Mouse (Mus musculus): ENCODE results near the gene 4933405L10Rik.

Gene 4933405L10Rik

GRCm38 (mm10) chr8:105700966-105701824 lies 6.3 kb upstream of the 4933405L10Rik start, which contains the start of the genes Acd and Pard6a:
TSS of gene Acd (minus strand) at chr8:105701102.
TSS of gene Pard6a (plus strand) at chr8:105701148.
- peak; percentile 82 for DNase-seq (ENCODE audit: low spot score)

GRCm38 (mm10) chr8:105702001-105702401 lies 5.5 kb upstream of the 4933405L10Rik start:
- no peak for DNase-seq (ENCODE audit: low spot score)

GRCm38 (mm10) chr8:105702731-105703415 lies 4.6 kb upstream of the 4933405L10Rik start:
- DNase-seq (ENCODE audit: low spot score), result no peak

- DNase-seq (ENCODE audit: low spot score), result no peak
These were observed 3.2 kb upstream of the 4933405L10Rik start for GRCm38 (mm10) chr8:105704146-105704812.

GRCm38 (mm10) chr8:105704955-105705354 lies 2.5 kb upstream of the 4933405L10Rik start:
- no peak for DNase-seq (ENCODE audit: low spot score)

GRCm38 (mm10) chr8:105706426-105706825 lies 1.0 kb upstream of the 4933405L10Rik start:
- DNase-seq (ENCODE audit: low spot score), result no peak

- no peak for DNase-seq (ENCODE audit: low spot score)
These were observed 1.2 kb downstream of the 4933405L10Rik start for GRCm38 (mm10) chr8:105708675-105709074.

GRCm38 (mm10) chr8:105709317-105709716 lies 1.9 kb downstream of the 4933405L10Rik start:
- DNase-seq (ENCODE audit: low spot score), result no peak

- no peak for DNase-seq (ENCODE audit: low spot score)
These were observed 4.8 kb downstream of the 4933405L10Rik start for GRCm38 (mm10) chr8:105712286-105712685.

- DNase-seq (ENCODE audit: low spot score), result peak; percentile 58
These were observed 6.7 kb downstream of the 4933405L10Rik start for GRCm38 (mm10) chr8:105714139-105714538.

GRCm38 (mm10) chr8:105715042-105715441 lies 7.6 kb downstream of the 4933405L10Rik start:
- no peak for DNase-seq (ENCODE audit: low spot score)

- DNase-seq (ENCODE audit: low spot score), result no peak
These were observed 9.0 kb downstream of the 4933405L10Rik start for GRCm38 (mm10) chr8:105716302-105716945.

- no peak for DNase-seq (ENCODE audit: low spot score)
These were observed 12.2 kb downstream of the 4933405L10Rik start for GRCm38 (mm10) chr8:105719637-105720036.

GRCm38 (mm10) chr8:105722861-105723260 lies 15.4 kb downstream of the 4933405L10Rik start:
- DNase-seq (ENCODE audit: low spot score), result no peak

- no peak for DNase-seq (ENCODE audit: low spot score)
These were observed 18.3 kb downstream of the 4933405L10Rik start for GRCm38 (mm10) chr8:105725726-105726125.

- no peak for DNase-seq (ENCODE audit: low spot score)
These were observed 20.1 kb downstream of the 4933405L10Rik start for GRCm38 (mm10) chr8:105727397-105728124.

GRCm38 (mm10) chr8:105732186-105732585 lies 24.7 kb downstream of the 4933405L10Rik start:
- no peak for DNase-seq (ENCODE audit: low spot score)

GRCm38 (mm10) chr8:105739216-105739615 lies 31.8 kb downstream of the 4933405L10Rik start:
- no peak for DNase-seq (ENCODE audit: low spot score)

GRCm38 (mm10) chr8:105743301-105743700 lies 35.8 kb downstream of the 4933405L10Rik start:
- no peak for DNase-seq (ENCODE audit: low spot score)

- no peak for DNase-seq (ENCODE audit: low spot score)
These were observed 43.2 kb downstream of the 4933405L10Rik start for GRCm38 (mm10) chr8:105750606-105751005.

GRCm38 (mm10) chr8:105753916-105754315 lies 46.5 kb downstream of the 4933405L10Rik start:
- no peak for DNase-seq (ENCODE audit: low spot score)

Measured in urinary bladder, postnatal 10 days (tissue).